Mouse (Mus musculus) liver, adult 2 months (tissue): ENCODE data around the gene Ythdf1. TPM values are rescaled to one million over a fixed set of nuclear protein-coding genes. Genes with fewer than 3 reads are reported as not detected.

Experiments
- DNase-seq: peaks from one replicate; pipeline ENCODE4 v3.0.0-alpha.2; 2011; ENCODE audit warnings: low read depth, low spot score; ENCODE audit errors: extremely low read depth
- H3K27ac ChIP-seq: fragments of 200-500 bp; replicated peaks from 2 replicates; pipeline ENCODE4 v1.5.1; 2012; ENCODE audit warnings: low read depth, mild to moderate bottlenecking, control low read depth, inconsistent platforms, low read length; ENCODE audit not compliant: insufficient read depth
- H3K27me3 ChIP-seq: fragments of 200-500 bp; 2 replicates; pipeline ENCODE4 v1.6.1; 2012; ENCODE audit warnings: mild to moderate bottlenecking, moderate library complexity, low read length, inconsistent platforms; ENCODE audit not compliant: control insufficient read depth, insufficient read depth
- H3K36me3 ChIP-seq: fragments of 200-500 bp; 2 replicates; pipeline ENCODE4 v1.6.1; 2012; ENCODE audit warnings: low read length, inconsistent platforms; ENCODE audit not compliant: control insufficient read depth, insufficient read depth
- H3K4me1 ChIP-seq: fragments of 200-500 bp; 2 replicates; pipeline ENCODE4 v1.6.1; 2011; ENCODE audit warnings: low read length; ENCODE audit not compliant: control insufficient read depth, insufficient read depth
- H3K4me3 ChIP-seq: fragments of 200-500 bp; 2 replicates; pipeline ENCODE4 v1.5.1; 2011; ENCODE audit warnings: low read depth, mild to moderate bottlenecking, control low read depth, low read length, moderate library complexity; ENCODE audit not compliant: insufficient read depth
- H3K79me2 ChIP-seq: fragments of 200-500 bp; 2 replicates; pipeline ENCODE4 v1.6.1; 2012; ENCODE audit warnings: inconsistent platforms, mild to moderate bottlenecking, low read length, moderate library complexity; ENCODE audit not compliant: control insufficient read depth, insufficient read depth
- H3K9ac ChIP-seq: fragments of 200-500 bp; 2 replicates; pipeline ENCODE4 v1.6.1; 2012; ENCODE audit warnings: low read depth, mild to moderate bottlenecking, control low read depth, inconsistent platforms, low read length
- CTCF ChIP-seq: fragments of 200-500 bp; IDR thresholded peaks from 2 replicates; pipeline ENCODE4 v1.5.1; 2011; ENCODE audit warnings: low read depth, low read length, control low read depth
- POLR2A ChIP-seq: fragments of 200-500 bp; IDR thresholded peaks from 2 replicates; pipeline ENCODE4 v1.6.1; 2011; ENCODE audit warnings: low read length, control low read depth; ENCODE audit not compliant: insufficient read depth; ENCODE audit errors: extremely low read depth
- WGBS: fragments of 180-500 bp; shearing (Covaris S2); methylation state at CpG from one replicate; pipeline ENCODE4 v1.1.7; 2018; 5-methylcytosine and 5-hydroxymethylcytosine counted together
- polyA plus RNA-seq: library from polyadenylated mRNA; depleted of rRNA; stranded (reverse); fragments of >200 nt; gene quantifications from 2 replicates; pipeline ENCODE4 v1.2.3, GENCODE M21; 2012; rRNA removed
- total RNA-seq: library from RNA; depleted of rRNA; stranded (reverse); fragments of >200 nt; gene quantifications from 2 replicates; pipeline ENCODE4 v1.2.3, GENCODE M21; 2014; rRNA removed

Gene Ythdf1
- total and polyA plus RNA-seq, 2 experiments: 9.7 to 35.4 TPM

DNA sequence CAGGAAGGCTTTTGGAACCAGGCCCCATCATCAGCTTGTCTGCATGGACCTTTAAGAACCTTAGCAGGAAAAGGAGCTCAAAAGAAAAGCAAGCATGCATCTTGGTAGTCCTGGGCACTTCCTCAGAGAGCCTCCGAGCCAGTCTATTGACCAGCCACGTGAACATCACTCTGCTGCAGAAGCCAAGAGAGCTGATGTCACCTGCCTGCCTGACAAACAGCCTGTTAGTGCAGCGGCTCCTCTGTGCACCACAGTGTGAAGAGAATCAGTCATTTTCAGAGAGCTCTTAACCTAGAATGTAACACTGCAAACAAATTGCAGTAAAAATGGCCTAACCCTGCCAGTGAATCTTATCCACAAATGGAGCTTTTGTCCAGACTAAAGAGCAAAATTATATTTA, 50.7 kb downstream of the Ythdf1 start:
- WGBS: 39% methylated on average over 3 of the region's 3 CpGs
- H3K27me3 ChIP-seq: no peaks in the 10 kb centered on the region
- no peak overlapping the region for H3K4me3 ChIP-seq
- H3K79me2 ChIP-seq: no peaks in the 10 kb centered on the region
- no peak for DNase-seq
- no peaks in the 10 kb centered on the region for H3K4me1 ChIP-seq
- H3K9ac ChIP-seq: no peak overlapping the region
- no peak overlapping the region for H3K27ac ChIP-seq
- TF ChIP-seq CTCF (no peak), POLR2A (no peak)
- no peaks in the 10 kb centered on the region for H3K36me3 ChIP-seq

DNA sequence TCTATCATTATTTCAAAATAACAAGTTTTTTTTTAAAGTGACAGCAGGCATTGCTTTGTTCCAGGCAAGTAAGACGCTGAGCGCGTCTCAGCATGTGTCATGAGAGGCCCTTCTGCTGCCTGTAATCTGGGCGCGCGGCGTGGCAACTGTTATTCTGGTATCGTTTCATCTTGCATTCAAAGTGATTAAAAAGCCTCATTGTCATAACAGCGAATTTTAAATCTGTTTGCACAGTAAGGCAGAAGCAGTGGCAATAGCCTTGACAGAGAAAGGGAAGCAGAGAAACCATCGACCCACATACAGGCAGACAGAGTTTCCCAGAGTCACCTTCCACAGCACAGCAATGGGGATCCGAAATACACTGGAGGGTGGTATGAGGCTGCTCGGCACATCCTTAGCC, 59.2 kb downstream of the Ythdf1 start:
- Histone ChIP-seq H3K79me2 (no peaks in the 10 kb centered on the region), H3K27ac (no peak overlapping the region), H3K36me3 (no peaks in the 10 kb centered on the region), H3K27me3 (no peaks in the 10 kb centered on the region), H3K4me1 (no peaks in the 10 kb centered on the region), H3K9ac (no peak overlapping the region), H3K4me3 (no peak overlapping the region)
- WGBS: 81% methylated on average over 12 of the region's 12 CpGs
- TF ChIP-seq POLR2A: no peak
- TF ChIP-seq CTCF: no peak
- DNase-seq: no peak

DNA sequence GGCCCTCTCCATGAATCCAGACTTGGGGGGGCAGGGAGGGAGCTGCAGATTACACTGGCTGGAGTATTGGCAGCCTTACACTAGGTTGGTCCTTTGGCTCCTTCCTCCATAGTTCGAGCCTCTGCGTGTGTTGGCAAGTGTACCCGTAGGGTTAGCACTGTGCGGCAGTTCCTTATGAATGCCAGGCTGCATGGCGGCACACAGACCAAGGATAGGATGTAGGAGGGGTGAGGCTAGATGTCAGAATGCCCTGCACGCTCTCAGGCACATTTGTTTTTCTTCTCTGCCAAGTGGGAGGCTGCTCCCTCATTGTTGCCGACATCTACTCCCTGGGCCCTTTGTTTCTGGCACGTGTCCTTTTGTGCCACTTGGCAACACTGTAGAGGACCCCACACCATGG, 63.6 kb downstream of the Ythdf1 start:
- Histone ChIP-seq H3K27me3 (0 out of 2 replicates have a peak, but pooled peaks cover 3% of the 10 kb centered on the region), H3K36me3 (no peaks in the 10 kb centered on the region), H3K79me2 (no peaks in the 10 kb centered on the region), H3K9ac (no peak overlapping the region), H3K4me3 (no peak overlapping the region), H3K27ac (no peak overlapping the region), H3K4me1 (no peaks in the 10 kb centered on the region)
- no peak for DNase-seq
- 77% methylated on average over 8 of the region's 8 CpGs for WGBS
- TF ChIP-seq POLR2A: no peak
- no peak for TF ChIP-seq CTCF

DNA sequence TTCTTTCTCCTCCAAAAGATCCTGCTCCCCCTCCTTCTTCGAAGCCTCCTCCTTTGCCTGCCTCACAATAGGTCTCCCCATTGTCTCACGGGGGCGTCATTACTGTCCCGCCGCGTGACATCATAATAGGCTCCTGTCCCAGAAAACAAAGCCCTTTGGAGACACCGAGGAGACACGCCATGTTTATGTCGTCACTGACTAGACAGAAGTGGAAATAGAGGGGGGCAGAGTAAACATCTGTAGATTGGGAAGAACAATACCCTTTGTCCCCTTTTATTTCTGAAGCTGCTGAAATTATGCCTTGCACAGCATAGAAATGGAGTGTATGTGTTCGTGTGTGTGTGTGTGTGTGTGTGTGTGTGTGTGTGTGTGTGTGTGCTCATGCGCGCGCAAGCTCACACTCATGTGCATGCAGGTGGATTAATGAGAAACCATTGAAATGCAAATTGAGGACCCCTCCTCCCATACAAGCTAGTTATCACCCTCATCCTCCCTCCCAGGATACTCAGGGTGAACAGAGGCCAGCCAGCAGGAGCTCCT, 65.7 kb downstream of the Ythdf1 start:
- H3K27me3 ChIP-seq: 0 out of 2 replicates have a peak, but pooled peaks cover 3% of the 10 kb centered on the region
- no peak overlapping the region for H3K9ac ChIP-seq
- H3K79me2 ChIP-seq: no peaks in the 10 kb centered on the region
- H3K36me3 ChIP-seq: no peaks in the 10 kb centered on the region
- H3K4me1 ChIP-seq: no peaks in the 10 kb centered on the region
- TF ChIP-seq CTCF: no peak
- TF ChIP-seq POLR2A: no peak
- WGBS: 14% methylated on average over 13 of the region's 13 CpGs
- H3K4me3 ChIP-seq: no peak overlapping the region
- H3K27ac ChIP-seq: no peak overlapping the region
- DNase-seq: no peak

Other genes with a start within 250 kb of the Ythdf1 start
- gene Dido1, start 210.9 kb downstream of the Ythdf1 start, total RNA-seq: 26.0 and 27.1 TPM in 2 replicates
- gene Dido1, start 210.9 kb downstream of the Ythdf1 start, polyA plus RNA-seq: 7.3 and 10.0 TPM in 2 replicates
- gene Gid8, start 210.8 kb downstream of the Ythdf1 start, total RNA-seq: 52.4 and 54.7 TPM in 2 replicates
- gene Gid8, start 210.8 kb downstream of the Ythdf1 start, polyA plus RNA-seq: 23.6 and 24.3 TPM in 2 replicates
- 3.5 and 4.5 TPM in 2 replicates for gene Slc17a9, start 195.7 kb downstream of the Ythdf1 start, total RNA-seq
- 9.1 and 10.9 TPM in 2 replicates for gene Slc17a9, start 195.7 kb downstream of the Ythdf1 start, polyA plus RNA-seq
- not detected in 2 replicates for gene Bhlhe23, start 144.0 kb downstream of the Ythdf1 start, total RNA-seq
- not detected in 2 replicates for gene Bhlhe23, start 144.0 kb downstream of the Ythdf1 start, polyA plus RNA-seq
- gene Birc7, start 8.1 kb upstream of the Ythdf1 start, total RNA-seq: not detected in 2 replicates
- gene Birc7, start 8.1 kb upstream of the Ythdf1 start, polyA plus RNA-seq: not detected in 2 replicates
- gene Nkain4, start 33.8 kb upstream of the Ythdf1 start, total RNA-seq: 0.13 and 1.5 TPM in 2 replicates
- gene Nkain4, start 33.8 kb upstream of the Ythdf1 start, polyA plus RNA-seq: 1.5 and 1.6 TPM in 2 replicates
- gene Arfgap1, start 46.3 kb upstream of the Ythdf1 start, total RNA-seq: 15.7 and 18.4 TPM in 2 replicates
- 22.7 and 29.0 TPM in 2 replicates for gene Arfgap1, start 46.3 kb upstream of the Ythdf1 start, polyA plus RNA-seq
- 0.60 and 0.92 TPM in 2 replicates for gene Col20a1, start 65.6 kb upstream of the Ythdf1 start, total RNA-seq
- 0.67 and 1.1 TPM in 2 replicates for gene Col20a1, start 65.6 kb upstream of the Ythdf1 start, polyA plus RNA-seq
- gene Chrna4, start 122.6 kb upstream of the Ythdf1 start, total RNA-seq: 0.54 and 1.6 TPM in 2 replicates
- 2.2 and 7.6 TPM in 2 replicates for gene Chrna4, start 122.6 kb upstream of the Ythdf1 start, polyA plus RNA-seq
- gene Kcnq2, start 214.4 kb upstream of the Ythdf1 start, total RNA-seq: 0.07 TPM in 1 of 2 replicates, not detected in the other
- gene Kcnq2, start 214.4 kb upstream of the Ythdf1 start, polyA plus RNA-seq: not detected in 2 replicates
- gene Eef1a2, start 236.1 kb upstream of the Ythdf1 start, total RNA-seq: 0.34 and 0.74 TPM in 2 replicates
- gene Eef1a2, start 236.1 kb upstream of the Ythdf1 start, polyA plus RNA-seq: not detected in 2 replicates